Mouse (Mus musculus): Measurements from ENCODE around the gene Tmem107. TPM values are rescaled to one million over a fixed set of nuclear protein-coding genes. Genes with fewer than 3 reads are reported as not detected.

Tmem107 gene
- polyA plus RNA-seq (2015; fragmentation: Nextera tagmentation; extraction: Ambion mirVana) = 47.2 and 48.2 TPM in 2 replicates

DNA sequence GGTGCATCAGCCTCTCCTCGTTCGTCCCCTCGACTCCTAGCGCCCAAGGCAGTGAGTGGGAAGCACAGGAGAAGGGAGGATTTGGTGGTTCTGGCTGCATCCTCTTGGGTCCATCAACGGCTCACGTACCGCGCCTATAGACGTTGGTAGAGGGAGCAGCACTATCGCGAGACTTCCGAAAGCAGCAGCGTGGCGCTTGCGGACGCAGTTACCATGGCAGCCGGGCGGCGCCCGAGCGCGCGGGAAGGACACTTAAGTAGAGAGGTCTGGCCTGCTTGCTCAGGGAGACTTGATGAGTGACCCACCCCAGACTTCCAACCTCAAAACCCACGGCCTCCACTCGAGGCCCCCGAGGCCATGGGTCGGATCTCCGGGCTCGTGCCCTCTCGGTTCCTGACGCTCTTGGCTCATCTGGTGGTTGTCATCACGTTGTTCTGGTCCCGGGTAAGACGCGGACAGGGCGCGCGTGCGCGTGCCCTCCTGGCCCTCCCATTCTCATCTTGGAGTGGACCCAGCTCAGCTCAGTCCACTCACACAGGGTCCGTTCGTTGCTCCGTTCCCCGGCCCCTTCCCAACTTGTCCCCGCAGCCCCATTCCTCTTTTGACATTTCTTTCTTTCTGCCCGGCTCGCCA, at the start of gene Tmem107:
Tmem107 (plus strand) TSS at position 217 of the 633 bp plus-strand sequence.
- Histone ChIP-seq H3K27me3 (no peaks in the 10 kb centered on the region), H3K4me2 (peak within 1 kb of the TSS; percentile 81), H3K4me3 (peak within 1 kb of the TSS; percentile 64), H3K36me3 (no peaks in the 10 kb centered on the region), H3K9me3 (no peaks in the 10 kb centered on the region), H3K27ac (peak within 1 kb of the TSS; percentile 97), H3K4me1 (peaks cover 45% of the 10 kb centered on the region), H3K9ac (peak within 1 kb of the TSS; percentile 85)
- under 1% methylated on average over 47 of the region's 47 CpGs for WGBS
- ATAC-seq (ENCODE audit: insufficient number of reproducible peaks, insufficient read depth, low FRiP score, low TSS enrichment, low read depth) = peak; percentile 91

DNA sequence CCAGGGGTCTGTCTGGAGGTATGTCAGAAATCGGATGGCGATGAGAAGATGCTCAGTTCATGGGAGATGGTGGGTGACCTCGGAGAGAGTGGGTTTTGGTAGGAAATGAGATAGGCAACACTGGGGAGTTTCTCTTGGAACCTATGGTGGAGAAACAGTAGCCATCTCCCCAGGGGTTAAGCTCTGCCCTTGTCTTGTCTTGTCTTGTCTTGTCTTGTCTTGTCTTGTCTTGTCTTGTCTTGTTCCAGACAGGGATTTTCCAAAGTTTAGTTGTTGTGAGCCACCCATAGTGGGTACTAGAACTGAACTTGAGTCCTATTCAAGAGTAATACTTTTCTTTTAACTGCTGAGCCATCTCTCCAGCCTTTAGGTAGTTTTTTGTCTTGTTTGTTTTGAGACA, 44.0 kb upstream of the Tmem107 start:
- Histone ChIP-seq H3K9ac (no peak overlapping the region), H3K4me1 (no peaks in the 10 kb centered on the region), H3K27me3 (no peaks in the 10 kb centered on the region), H3K27ac (no peak overlapping the region), H3K36me3 (peaks cover 100% of the 10 kb centered on the region), H3K4me2 (no peak overlapping the region), H3K9me3 (no peaks in the 10 kb centered on the region), H3K4me3 (no peak overlapping the region)
- no peak for ATAC-seq (ENCODE audit: insufficient number of reproducible peaks, insufficient read depth, low FRiP score, low TSS enrichment, low read depth)
- WGBS = 89% methylated on average over 3 of the region's 3 CpGs

DNA sequence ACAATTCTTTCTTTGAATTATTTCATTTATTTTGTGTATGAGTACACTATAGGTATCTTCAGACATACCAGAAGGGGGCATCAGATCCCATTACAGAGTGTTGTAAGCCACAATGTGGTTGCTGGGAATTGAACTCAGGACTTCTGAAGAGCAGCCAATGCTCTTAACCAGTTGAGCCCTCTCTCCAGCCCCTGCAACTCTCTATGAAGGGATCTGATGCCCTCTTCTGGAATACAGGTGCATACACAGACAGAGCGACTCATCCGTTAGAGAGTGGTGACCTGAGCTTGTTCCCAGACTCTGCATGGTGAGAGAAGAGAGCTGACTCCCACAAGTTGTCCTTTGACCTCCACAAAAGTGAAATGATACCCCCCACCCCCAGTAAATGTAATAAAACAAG, 41.8 kb upstream of the Tmem107 start:
- Histone ChIP-seq H3K9me3 (no peaks in the 10 kb centered on the region), H3K4me2 (no peak overlapping the region), H3K4me3 (no peak overlapping the region), H3K36me3 (peaks cover 99% of the 10 kb centered on the region), H3K27me3 (no peaks in the 10 kb centered on the region), H3K27ac (no peak overlapping the region), H3K9ac (no peak overlapping the region), H3K4me1 (no peaks in the 10 kb centered on the region)
- no peak for ATAC-seq (ENCODE audit: insufficient number of reproducible peaks, insufficient read depth, low FRiP score, low TSS enrichment, low read depth)
- 64% methylated on average over 2 of the region's 2 CpGs for WGBS

DNA sequence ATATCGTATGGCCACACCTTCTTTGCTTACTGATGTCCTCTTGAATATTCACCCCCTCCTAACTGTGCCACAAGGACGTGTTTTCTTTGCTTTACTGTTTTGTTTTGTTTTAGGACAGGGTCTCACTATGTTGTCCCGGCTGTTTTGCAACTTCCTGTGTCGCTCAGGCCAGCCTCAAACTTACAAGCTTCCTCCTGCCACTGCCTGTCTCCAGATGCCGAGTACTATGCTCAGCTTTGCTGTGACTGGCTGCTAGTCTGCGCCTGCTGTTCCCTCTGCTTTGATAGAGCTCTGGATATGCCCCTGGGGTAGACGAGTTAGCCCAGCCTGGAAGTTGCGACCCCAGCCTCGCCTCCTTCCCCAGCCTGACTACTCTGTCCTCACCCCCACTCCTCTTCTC, 37.1 kb upstream of the Tmem107 start:
- Histone ChIP-seq H3K4me2 (no peak overlapping the region), H3K4me1 (peaks cover 22% of the 10 kb centered on the region), H3K27ac (no peak overlapping the region), H3K9ac (no peak overlapping the region), H3K4me3 (no peak overlapping the region), H3K9me3 (no peaks in the 10 kb centered on the region), H3K36me3 (peaks cover 67% of the 10 kb centered on the region), H3K27me3 (no peaks in the 10 kb centered on the region)
- 60% methylated on average over 9 of the region's 9 CpGs for WGBS
- no peak for ATAC-seq (ENCODE audit: insufficient number of reproducible peaks, insufficient read depth, low FRiP score, low TSS enrichment, low read depth)

DNA sequence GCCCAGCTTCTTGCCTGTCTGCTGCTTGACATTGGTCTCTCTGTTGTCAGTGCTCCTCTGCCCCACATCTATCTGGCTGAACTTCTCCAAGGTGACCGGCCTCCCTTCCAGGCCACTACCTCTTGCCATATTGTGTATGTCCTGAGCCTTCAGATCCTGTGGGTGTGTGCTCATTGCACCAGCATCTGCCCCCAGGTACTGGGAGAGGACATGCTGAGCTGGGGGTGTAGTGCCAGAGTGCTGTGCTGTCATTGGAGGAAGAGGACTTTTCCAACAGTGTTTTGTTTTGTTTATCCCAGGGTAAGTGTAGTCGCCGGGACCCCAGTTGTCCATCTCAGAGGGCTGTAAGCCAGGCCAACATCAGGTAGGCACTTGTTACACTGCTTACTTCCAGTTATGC, 36.0 kb upstream of the Tmem107 start:
- H3K27me3 ChIP-seq = no peaks in the 10 kb centered on the region
- no peak overlapping the region for H3K27ac ChIP-seq
- no peak overlapping the region for H3K4me3 ChIP-seq
- no peak overlapping the region for H3K4me2 ChIP-seq
- WGBS = 92% methylated on average over 3 of the region's 3 CpGs
- no peak for ATAC-seq (ENCODE audit: insufficient number of reproducible peaks, insufficient read depth, low FRiP score, low TSS enrichment, low read depth)
- peaks cover 32% of the 10 kb centered on the region for H3K4me1 ChIP-seq
- no peak overlapping the region for H3K9ac ChIP-seq
- no peaks in the 10 kb centered on the region for H3K9me3 ChIP-seq
- peaks cover 57% of the 10 kb centered on the region for H3K36me3 ChIP-seq

DNA sequence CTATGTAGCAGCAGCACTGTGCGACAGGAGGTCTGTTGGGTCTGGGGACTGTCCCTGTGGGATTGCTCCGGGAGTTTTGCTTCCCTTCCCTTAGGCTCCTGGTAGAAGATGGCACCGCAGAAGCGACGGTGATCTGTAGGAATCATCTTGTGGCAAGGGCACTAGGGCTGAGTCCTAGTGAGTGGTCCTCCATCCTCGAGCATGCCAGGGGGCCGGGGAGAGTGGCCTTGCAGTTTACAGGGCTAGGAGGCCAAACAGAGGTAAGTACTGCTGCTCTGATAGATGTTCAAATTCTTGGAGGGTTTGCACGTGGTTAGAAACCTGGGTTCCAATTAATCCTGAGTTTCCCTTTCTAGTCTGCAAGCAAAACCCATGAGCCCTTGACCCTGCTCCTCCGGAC, 35.2 kb upstream of the Tmem107 start:
- H3K27me3 ChIP-seq = no peaks in the 10 kb centered on the region
- H3K36me3 ChIP-seq = peaks cover 49% of the 10 kb centered on the region
- H3K4me2 ChIP-seq = peak overlapping the region; percentile 60
- no peaks in the 10 kb centered on the region for H3K9me3 ChIP-seq
- H3K27ac ChIP-seq = peak overlapping the region; percentile 64
- no peak overlapping the region for H3K4me3 ChIP-seq
- H3K9ac ChIP-seq = no peak overlapping the region
- peaks cover 32% of the 10 kb centered on the region for H3K4me1 ChIP-seq
- no peak for ATAC-seq (ENCODE audit: insufficient number of reproducible peaks, insufficient read depth, low FRiP score, low TSS enrichment, low read depth)
- 83% methylated on average over 9 of the region's 9 CpGs for WGBS

DNA sequence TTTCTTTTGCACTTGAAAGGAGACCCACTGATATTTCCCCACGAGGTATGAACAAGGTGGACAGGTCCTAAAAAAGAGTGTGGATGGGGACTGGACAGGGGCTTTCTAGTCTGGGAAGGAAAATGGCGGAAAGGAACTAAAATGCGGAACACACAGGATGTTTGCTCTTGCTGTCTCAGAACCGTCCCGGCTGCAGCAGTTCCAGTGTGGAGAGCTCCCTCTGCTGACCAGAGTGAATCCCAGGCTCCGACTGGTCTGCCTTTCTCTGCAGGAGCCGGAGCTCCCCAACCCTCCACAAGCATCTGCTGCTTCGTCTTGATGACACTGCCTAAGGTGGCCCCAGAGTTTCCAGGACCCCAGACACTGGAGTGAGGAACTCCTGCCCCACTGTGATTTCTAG, 34.8 kb upstream of the Tmem107 start:
- Histone ChIP-seq H3K4me3 (peak overlapping the region; percentile 78), H3K4me2 (peak overlapping the region; percentile 60), H3K9ac (no peak overlapping the region; the same call in 1 of the 2 replicates), H3K4me1 (peaks cover 32% of the 10 kb centered on the region), H3K9me3 (no peaks in the 10 kb centered on the region), H3K27me3 (no peaks in the 10 kb centered on the region), H3K36me3 (peaks cover 44% of the 10 kb centered on the region), H3K27ac (peak overlapping the region; percentile 64)
- WGBS = 6% methylated on average over 8 of the region's 8 CpGs
- ATAC-seq (ENCODE audit: insufficient number of reproducible peaks, insufficient read depth, low FRiP score, low TSS enrichment, low read depth) = no peak

DNA sequence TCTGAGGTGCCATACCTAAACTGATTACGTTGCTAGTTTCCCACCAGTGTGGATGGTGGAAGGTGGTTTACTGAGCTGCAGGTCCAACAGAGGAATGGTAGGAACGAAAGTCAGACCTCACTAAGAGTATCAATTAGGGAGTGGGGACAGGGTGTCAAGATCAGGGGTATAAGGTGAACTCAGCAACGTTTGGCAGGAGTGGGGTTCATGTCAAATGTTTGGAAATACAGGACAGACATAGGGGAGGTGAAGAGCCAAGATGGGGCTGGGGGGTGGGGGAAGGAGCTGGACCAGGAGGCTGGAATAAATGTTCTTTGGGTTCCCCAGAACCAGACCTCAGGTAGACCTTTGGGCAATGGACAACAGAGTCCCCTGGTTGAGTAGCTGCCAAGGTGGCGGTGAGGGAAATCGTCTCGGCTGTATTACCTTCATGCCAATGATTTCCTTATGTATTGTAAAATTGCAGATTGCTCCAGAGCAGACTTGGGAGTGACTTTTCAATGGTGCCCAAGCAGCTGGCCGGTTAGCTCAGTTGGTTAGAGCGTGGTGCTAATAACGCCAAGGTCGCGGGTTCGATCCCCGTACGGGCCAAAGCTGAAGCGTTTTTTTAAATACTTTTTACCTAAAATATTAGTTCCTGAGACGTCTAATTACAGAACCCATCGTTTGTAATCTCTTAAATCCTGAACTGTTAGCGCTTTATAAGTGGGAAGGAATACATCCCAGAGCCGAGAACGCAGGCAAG, 33.9 kb upstream of the Tmem107 start:
- peak overlapping the region; percentile 60 for H3K4me2 ChIP-seq
- no peaks in the 10 kb centered on the region for H3K27me3 ChIP-seq
- peak overlapping the region; percentile 78 for H3K4me3 ChIP-seq
- WGBS = 9% methylated on average over 20 of the region's 20 CpGs
- H3K27ac ChIP-seq = peak overlapping the region; percentile 85
- H3K9me3 ChIP-seq = no peaks in the 10 kb centered on the region
- peaks cover 36% of the 10 kb centered on the region for H3K36me3 ChIP-seq
- ATAC-seq (ENCODE audit: insufficient number of reproducible peaks, insufficient read depth, low FRiP score, low TSS enrichment, low read depth) = no peak
- peaks cover 32% of the 10 kb centered on the region for H3K4me1 ChIP-seq
- H3K9ac ChIP-seq = peak overlapping the region; percentile 82

DNA sequence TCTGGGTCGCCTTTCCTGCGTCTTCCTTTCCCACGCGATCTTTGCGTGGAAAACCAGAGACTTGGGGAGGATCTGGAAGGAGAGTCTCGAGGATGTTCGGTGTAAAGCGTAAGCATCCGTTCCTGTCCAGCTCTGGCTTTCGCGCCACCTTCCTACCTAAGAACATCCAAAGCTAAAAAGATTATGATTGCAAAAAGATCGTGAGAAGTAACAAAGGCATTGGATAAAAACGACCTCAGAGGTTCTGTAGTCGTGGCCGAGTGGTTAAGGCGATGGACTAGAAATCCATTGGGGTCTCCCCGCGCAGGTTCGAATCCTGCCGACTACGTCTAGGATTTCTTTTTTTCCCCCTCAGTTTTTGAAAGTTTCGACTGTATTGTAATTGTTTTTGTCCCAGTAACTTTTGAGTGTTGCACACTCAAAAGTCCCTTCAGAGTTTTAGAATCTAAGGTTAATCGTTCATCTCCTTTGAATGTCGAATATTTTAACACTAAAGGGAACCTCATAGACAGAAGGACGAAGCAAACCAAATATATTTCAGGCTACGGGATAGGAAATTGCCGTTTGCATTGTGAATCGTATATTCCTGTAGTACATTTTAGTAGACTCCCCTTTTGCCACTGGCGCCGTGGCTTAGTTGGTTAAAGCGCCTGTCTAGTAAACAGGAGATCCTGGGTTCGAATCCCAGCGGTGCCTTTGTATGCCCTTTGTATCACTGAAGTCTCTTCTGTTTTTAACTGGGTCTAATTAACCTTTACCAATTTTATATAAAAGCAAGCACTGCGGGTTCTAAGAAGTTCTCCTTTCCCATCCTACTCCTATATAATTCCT, 33.2 kb upstream of the Tmem107 start:
- no peak for ATAC-seq (ENCODE audit: insufficient number of reproducible peaks, insufficient read depth, low FRiP score, low TSS enrichment, low read depth)
- H3K27me3 ChIP-seq = no peaks in the 10 kb centered on the region
- H3K9ac ChIP-seq = peak overlapping the region; percentile 82
- peak overlapping the region; percentile 85 for H3K27ac ChIP-seq
- H3K36me3 ChIP-seq = peaks cover 30% of the 10 kb centered on the region
- H3K4me1 ChIP-seq = peaks cover 32% of the 10 kb centered on the region
- peak overlapping the region; percentile 60 for H3K4me2 ChIP-seq
- WGBS = under 1% methylated on average over 34 of the region's 34 CpGs
- H3K9me3 ChIP-seq = no peaks in the 10 kb centered on the region
- H3K4me3 ChIP-seq = peak overlapping the region; percentile 78

DNA sequence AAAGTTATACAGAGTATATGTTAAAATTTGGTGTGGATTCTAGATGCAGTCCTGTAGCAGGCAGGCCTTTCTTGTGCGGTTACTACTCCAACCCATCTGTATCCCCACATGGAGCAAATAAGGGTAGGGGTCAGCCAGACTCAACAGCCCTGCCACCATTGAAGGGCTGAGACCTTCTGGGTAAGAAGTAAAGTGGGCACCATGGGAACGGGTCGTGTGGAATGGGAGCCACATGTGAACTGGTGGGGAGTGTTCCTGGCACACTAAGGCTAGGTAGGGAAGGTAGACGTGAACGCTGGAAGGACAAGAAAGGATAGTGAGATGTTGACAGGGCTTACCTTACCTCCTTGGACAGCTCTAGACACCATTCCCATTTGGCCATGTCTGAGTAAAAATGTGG, 32.4 kb upstream of the Tmem107 start:
- WGBS = 68% methylated on average over 5 of the region's 5 CpGs
- Histone ChIP-seq H3K9ac (no peak overlapping the region), H3K27me3 (no peaks in the 10 kb centered on the region), H3K36me3 (peaks cover 23% of the 10 kb centered on the region), H3K4me1 (peaks cover 32% of the 10 kb centered on the region), H3K4me2 (peak overlapping the region; percentile 65), H3K4me3 (peak overlapping the region; percentile 78; the same call in 1 of the 2 replicates), H3K9me3 (no peaks in the 10 kb centered on the region), H3K27ac (0 out of 2 replicates have a peak overlapping the region, but pooled peaks have one; percentile 13)
- no peak for ATAC-seq (ENCODE audit: insufficient number of reproducible peaks, insufficient read depth, low FRiP score, low TSS enrichment, low read depth)

DNA sequence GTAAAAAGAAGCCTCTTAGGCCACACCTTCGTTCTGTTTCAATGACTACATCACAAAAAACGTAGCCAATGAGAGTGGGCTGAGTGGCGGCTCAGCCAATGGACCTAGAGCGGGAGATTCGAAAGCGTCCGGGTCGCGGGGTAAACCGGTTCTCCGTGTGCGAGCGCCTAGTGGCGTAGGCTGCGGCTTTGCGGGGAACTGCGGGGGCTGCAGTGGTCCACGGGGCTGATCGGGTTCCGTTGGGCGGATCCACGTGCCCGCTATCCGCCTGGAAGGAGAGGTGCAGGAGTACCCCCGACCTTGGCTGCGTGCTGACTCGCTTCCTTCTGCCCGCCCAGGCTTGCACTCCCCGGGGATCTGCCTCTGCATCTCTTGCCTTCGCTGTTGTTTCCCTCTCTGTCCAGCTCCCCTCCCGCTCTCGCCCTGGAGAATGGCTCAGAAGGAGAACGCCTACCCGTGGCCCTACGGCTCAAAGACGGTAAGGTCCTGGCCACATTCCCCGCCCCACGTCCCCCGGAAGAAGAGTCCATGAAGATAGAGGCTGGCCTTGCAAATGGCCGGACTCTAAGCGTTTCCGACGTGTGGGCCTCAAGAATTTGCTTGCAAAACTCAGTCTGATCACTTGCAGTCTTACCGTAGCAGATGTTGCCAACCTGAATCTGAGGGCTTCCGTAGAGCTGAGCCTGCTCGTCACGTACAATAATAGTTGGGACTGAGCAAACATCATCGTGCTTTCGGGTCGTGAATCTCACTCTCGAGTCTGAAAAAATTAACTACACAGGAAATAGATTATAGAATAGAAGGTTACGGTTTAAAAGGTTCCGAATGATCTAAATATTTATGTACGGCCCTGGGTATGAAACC, 24.8 kb upstream of the Tmem107 start, which contains the start of gene Aurkb:
Aurkb (plus strand) TSS at position 117 of the 864 bp plus-strand sequence.
- under 1% methylated on average over 54 of the region's 54 CpGs for WGBS
- Histone ChIP-seq H3K9me3 (no peaks in the 10 kb centered on the region), H3K4me1 (peaks cover 32% of the 10 kb centered on the region), H3K9ac (peak within 1 kb of the TSS; percentile 85), H3K4me3 (peak within 1 kb of the TSS; percentile 86), H3K27ac (peak within 1 kb of the TSS; percentile 87), H3K36me3 (peaks cover 31% of the 10 kb centered on the region), H3K27me3 (no peaks in the 10 kb centered on the region), H3K4me2 (peak within 1 kb of the TSS; percentile 88)
- peak; percentile 59 for ATAC-seq (ENCODE audit: insufficient number of reproducible peaks, insufficient read depth, low FRiP score, low TSS enrichment, low read depth)

Measured in embryonic facial prominence, embryonic 13.5 days (tissue).